ENCODE assay signal across 10 mouse cellular contexts in genomic region chr4:119959293-119959692, GRCm38 (mm10).
A peak's percentile ranks its signal among the peaks of the same experiment; 100 is the strongest.
DNase-seq lines count a peak whose midpoint lies in the region; ATAC-seq lines count a peak whose summit lies in the region.
"Had no signal": no experiment of that assay in that cellular context is flagged by ENCODE, and none has a peak within 500 bp of the region (broad histone marks: within the 10 kb centered on the region; RNA-seq: fewer than 3 reads in every experiment).

No protein-coding gene starts in this region.

- peak overlapping the region; percentile 35 for H3K4me2 ChIP-seq in heart, embryonic 13.5 days
- H3K4me2 ChIP-seq in hindbrain, embryonic 14.5 days (replicated peaks): no peak overlapping the region
- H3K4me2 ChIP-seq: forebrain, embryonic 13.5 days; lung, embryonic 14.5 days; neural tube, embryonic 15.5 days had no signal

- peaks cover 48% of the 10 kb centered on the region for H3K4me1 ChIP-seq in heart, embryonic 13.5 days
- H3K4me1 ChIP-seq in hindbrain, embryonic 14.5 days (replicated peaks; ENCODE audit: control insufficient read depth, insufficient read depth, low read length): no peaks in the 10 kb centered on the region
- H3K4me1 ChIP-seq in forebrain, embryonic 10.5 days: no peaks in the 10 kb centered on the region
- H3K4me1 ChIP-seq: forebrain, embryonic 13.5 days; neural tube, embryonic 15.5 days had no signal

- no peaks in the 10 kb centered on the region for H3K27me3 ChIP-seq in heart, embryonic 13.5 days (replicated peaks)
- no peaks in the 10 kb centered on the region for H3K27me3 ChIP-seq in hindbrain, embryonic 14.5 days (ENCODE audit: control insufficient read depth, insufficient read depth, low read length)
- no peaks in the 10 kb centered on the region for H3K27me3 ChIP-seq in forebrain, embryonic 10.5 days (ENCODE audit: poor library complexity, severe bottlenecking)
- H3K27me3 ChIP-seq: forebrain, embryonic 13.5 days; neural tube, embryonic 15.5 days had no signal

- WGBS in heart, embryonic 13.5 days: 23% methylated on average over 7 of the region's 7 CpGs
- 80% methylated on average over 7 of the region's 7 CpGs for WGBS in hindbrain, embryonic 14.5 days
- WGBS in forebrain, embryonic 10.5 days: 92% methylated on average over 7 of the region's 7 CpGs

- peak overlapping the region; percentile 85 for H3K27ac ChIP-seq in heart, embryonic 13.5 days (replicated peaks)
- H3K27ac ChIP-seq in hindbrain, embryonic 14.5 days: no peak overlapping the region
- H3K27ac ChIP-seq in forebrain, embryonic 10.5 days: no peak overlapping the region
- H3K27ac ChIP-seq: forebrain, embryonic 13.5 days; neural tube, embryonic 15.5 days had no signal

- peak; percentile 24 for DNase-seq in right cerebral cortex, adult 18-20 months
- no peak for DNase-seq in right cerebral cortex, postnatal 36 days (ENCODE audit: low spot score in 2 of 2)
- DNase-seq in natural killer cell, adult 2 months (ENCODE audit: low spot score in 2 of 2): peak; percentile 32 to 87
- no peak for DNase-seq in hindbrain, embryonic 14.5 days (ENCODE audit: low spot score)
- no peak for DNase-seq in adipocyte (ENCODE audit: low spot score)
- no peak for DNase-seq in forebrain, embryonic 10.5 days (ENCODE audit: extremely low spot score, low spot score)
- DNase-seq: lung, embryonic 14.5 days had no signal

- no peak overlapping the region for H3K4me3 ChIP-seq in heart, embryonic 13.5 days
- no peak overlapping the region for H3K4me3 ChIP-seq in hindbrain, embryonic 14.5 days (replicated peaks; ENCODE audit: low read length)
- H3K4me3 ChIP-seq in forebrain, embryonic 10.5 days: no peak overlapping the region
- H3K4me3 ChIP-seq: forebrain, embryonic 13.5 days; neural tube, embryonic 15.5 days had no signal

- H3K9ac ChIP-seq in heart, embryonic 13.5 days: peak overlapping the region; percentile 4; the same call in 1 of the 2 replicates
- no peak overlapping the region for H3K9ac ChIP-seq in hindbrain, embryonic 14.5 days
- H3K9ac ChIP-seq: forebrain, embryonic 13.5 days; lung, embryonic 14.5 days; neural tube, embryonic 15.5 days had no signal

- no peaks in the 10 kb centered on the region for H3K9me3 ChIP-seq in heart, embryonic 13.5 days
- H3K9me3 ChIP-seq in hindbrain, embryonic 14.5 days (ENCODE audit: control insufficient read depth, low read length): no peaks in the 10 kb centered on the region
- H3K9me3 ChIP-seq in forebrain, embryonic 10.5 days: no peaks in the 10 kb centered on the region
- H3K9me3 ChIP-seq: forebrain, embryonic 13.5 days; neural tube, embryonic 15.5 days had no signal

- peak; percentile 29; the same call in 1 of the 2 replicates for ATAC-seq in heart, embryonic 13.5 days (ENCODE audit: extremely low read depth, insufficient number of reproducible peaks, low FRiP score, low TSS enrichment)
- ATAC-seq in hindbrain, embryonic 14.5 days (ENCODE audit: low FRiP score): no peak
- ATAC-seq: forebrain, embryonic 13.5 days had no signal

- no peaks in the 10 kb centered on the region for H3K36me3 ChIP-seq in heart, embryonic 13.5 days
- no peaks in the 10 kb centered on the region for H3K36me3 ChIP-seq in hindbrain, embryonic 14.5 days (replicated peaks; ENCODE audit: control insufficient read depth, insufficient read depth)
- no peaks in the 10 kb centered on the region for H3K36me3 ChIP-seq in forebrain, embryonic 10.5 days (replicated peaks)
- H3K36me3 ChIP-seq: neural tube, embryonic 15.5 days had no signal

Comparison
In these comparisons a context has a peak if more than half of its experiments do, and no peak if none do; other contexts are left out.
1. DNase-seq: peak in right cerebral cortex, adult 18-20 months (single experiment) and natural killer cell, adult 2 months (2 of 2); none in right cerebral cortex, postnatal 36 days (0 of 2), hindbrain, embryonic 14.5 days (single experiment), adipocyte (single experiment) and forebrain, embryonic 10.5 days (single experiment).